Mouse (Mus musculus) heart, embryonic 15.5 days (tissue): ENCODE data around the gene Agbl5. TPM values are rescaled to one million over a fixed set of nuclear protein-coding genes. Genes with fewer than 3 reads are reported as not detected.

Experiments used
- ATAC-seq: fragments of 200-750 bp; cut with Nextera tagmentation; replicated peaks from 2 replicates; pipeline ENCODE4 v1.8.0; 2017; ENCODE audit warnings: low read depth, moderate TSS enrichment; ENCODE audit not compliant: insufficient number of reproducible peaks, insufficient read depth, low FRiP score
- H3K27ac ChIP-seq: fragments of 300-500 bp; sonication (generic); 2 replicates; pipeline ENCODE4 v1.5.1; 2015; ENCODE audit warnings: mild to moderate bottlenecking, inconsistent platforms
- H3K27me3 ChIP-seq: fragments of 300-500 bp; sonication (generic); 2 replicates; pipeline ENCODE4 v1.6.1; 2015; ENCODE audit warnings: inconsistent platforms
- H3K36me3 ChIP-seq: fragments of 300-500 bp; sonication (generic); 2 replicates; pipeline ENCODE4 v1.6.1; 2015; ENCODE audit warnings: mild to moderate bottlenecking, inconsistent platforms
- H3K4me1 ChIP-seq: fragments of 300-500 bp; sonication (generic); replicated peaks from 2 replicates; pipeline ENCODE4 v1.6.1; 2015; ENCODE audit warnings: inconsistent platforms
- H3K4me2 ChIP-seq: fragments of 300-500 bp; sonication (generic); 2 replicates; pipeline ENCODE4 v1.6.1; 2015; ENCODE audit warnings: inconsistent platforms, mild to moderate bottlenecking, moderate library complexity
- H3K4me3 ChIP-seq: fragments of 300-500 bp; sonication (generic); 2 replicates; pipeline ENCODE4 v1.5.1; 2015; ENCODE audit warnings: mild to moderate bottlenecking, inconsistent platforms
- H3K9ac ChIP-seq: fragments of 300-500 bp; sonication (generic); 2 replicates; pipeline ENCODE4 v1.6.1; 2015; ENCODE audit warnings: mild to moderate bottlenecking, inconsistent platforms
- H3K9me3 ChIP-seq: fragments of 300-500 bp; sonication (generic); replicated peaks from 2 replicates; pipeline ENCODE4 v1.6.1; 2016; ENCODE audit warnings: inconsistent platforms
- WGBS: fragments of 180-500 bp; shearing (Covaris S2); methylation state at CpG from one replicate; pipeline ENCODE4 v1.1.7; 2015; ENCODE audit warnings: mixed read lengths; 5-methylcytosine and 5-hydroxymethylcytosine counted together
- polyA plus RNA-seq: library from polyadenylated mRNA; unstranded; fragments of >200 nt; fragmentation: Nextera tagmentation; extraction: Ambion mirVana; gene quantifications from 2 replicates; pipeline ENCODE4 v1.2.1, GENCODE M21; 2015

Agbl5 gene
- polyA plus RNA-seq, 1 experiment from 2014 or later: 8.9 TPM

- peak overlapping the region; percentile 96 for H3K27ac ChIP-seq
- peaks cover 13% of the 10 kb centered on the region; the same call in 1 of the 2 replicates for H3K36me3 ChIP-seq
- no peaks in the 10 kb centered on the region for H3K9me3 ChIP-seq
- no peaks in the 10 kb centered on the region for H3K27me3 ChIP-seq
- peaks cover 22% of the 10 kb centered on the region for H3K4me1 ChIP-seq
- ATAC-seq: peak; percentile 45
- peak overlapping the region; percentile 89 for H3K4me3 ChIP-seq
- H3K4me2 ChIP-seq: peak overlapping the region; percentile 87
- H3K9ac ChIP-seq: peak overlapping the region; percentile 76
- WGBS: under 1% methylated on average over 19 of the region's 19 CpGs
Measured at GRCm38 (mm10) chr5:30887331-30887761, 1.1 kb upstream of the Agbl5 start.

- peaks cover 19% of the 10 kb centered on the region; the same call in 1 of the 2 replicates for H3K36me3 ChIP-seq
- H3K4me3 ChIP-seq: peak overlapping the region; percentile 89
- ATAC-seq: peak; percentile 82
- peak overlapping the region; percentile 96 for H3K27ac ChIP-seq
- WGBS: under 1% methylated on average over 28 of the region's 28 CpGs
- peaks cover 22% of the 10 kb centered on the region for H3K4me1 ChIP-seq
- no peaks in the 10 kb centered on the region for H3K9me3 ChIP-seq
- no peaks in the 10 kb centered on the region for H3K27me3 ChIP-seq
- H3K9ac ChIP-seq: peak overlapping the region; percentile 84
- peak overlapping the region; percentile 87 for H3K4me2 ChIP-seq
Measured at GRCm38 (mm10) chr5:30887858-30888336, 597 bp upstream of the Agbl5 start.

GRCm38 (mm10) chr5:30889088-30889754 is 727 bp downstream of the Agbl5 start:
- Histone ChIP-seq H3K4me1 (peaks cover 22% of the 10 kb centered on the region), H3K36me3 (peaks cover 32% of the 10 kb centered on the region), H3K27me3 (no peaks in the 10 kb centered on the region), H3K4me2 (peak overlapping the region; percentile 87), H3K4me3 (peak overlapping the region; percentile 89), H3K9me3 (no peaks in the 10 kb centered on the region), H3K9ac (peak overlapping the region; percentile 84), H3K27ac (peak overlapping the region; percentile 96)
- peak; percentile 45 for ATAC-seq
- under 1% methylated on average over 36 of the region's 42 CpGs for WGBS

- Histone ChIP-seq H3K4me3 (peak overlapping the region; percentile 89), H3K4me1 (peaks cover 22% of the 10 kb centered on the region), H3K27ac (peak overlapping the region; percentile 96; the same call in 1 of the 2 replicates), H3K27me3 (no peaks in the 10 kb centered on the region), H3K9me3 (no peaks in the 10 kb centered on the region), H3K36me3 (peaks cover 39% of the 10 kb centered on the region), H3K4me2 (peak overlapping the region; percentile 87), H3K9ac (peak overlapping the region; percentile 84; the same call in 1 of the 2 replicates)
- 78% methylated on average over 7 of the region's 7 CpGs for WGBS
- ATAC-seq: no peak
Measured at GRCm38 (mm10) chr5:30890375-30890774, 1.9 kb downstream of the Agbl5 start.

- Histone ChIP-seq H3K9ac (no peak overlapping the region), H3K4me2 (no peak overlapping the region), H3K27ac (no peak overlapping the region), H3K27me3 (no peaks in the 10 kb centered on the region), H3K36me3 (peaks cover 35% of the 10 kb centered on the region), H3K4me1 (peaks cover 23% of the 10 kb centered on the region), H3K4me3 (no peak overlapping the region), H3K9me3 (no peaks in the 10 kb centered on the region)
- no peak for ATAC-seq
- WGBS: 89% methylated on average over 5 of the region's 5 CpGs
Measured at GRCm38 (mm10) chr5:30901860-30902259, 13.4 kb downstream of the Agbl5 start.

GRCm38 (mm10) chr5:30907413-30908059 is 19.0 kb downstream of the Agbl5 start, which contains the start of gene Ost4:
TSS of gene Ost4 (minus strand) at chr5:30907788.
- Histone ChIP-seq H3K4me3 (peak within 1 kb of the TSS; percentile 64), H3K36me3 (peaks cover 26% of the 10 kb centered on the region), H3K27ac (peak within 1 kb of the TSS; percentile 95), H3K4me1 (peaks cover 61% of the 10 kb centered on the region), H3K9ac (peak within 1 kb of the TSS; percentile 73), H3K9me3 (no peaks in the 10 kb centered on the region), H3K27me3 (no peaks in the 10 kb centered on the region), H3K4me2 (peak within 1 kb of the TSS; percentile 88)
- peak; percentile 93 for ATAC-seq
- under 1% methylated on average over 58 of the region's 58 CpGs for WGBS

- Histone ChIP-seq H3K9ac (peak overlapping the region; percentile 73), H3K36me3 (peaks cover 24% of the 10 kb centered on the region), H3K27ac (peak overlapping the region; percentile 95), H3K27me3 (no peaks in the 10 kb centered on the region), H3K4me3 (peak overlapping the region; percentile 64), H3K4me1 (peaks cover 69% of the 10 kb centered on the region), H3K9me3 (no peaks in the 10 kb centered on the region), H3K4me2 (peak overlapping the region; percentile 88)
- 28% methylated on average over 13 of the region's 13 CpGs for WGBS
- peak; percentile 43 for ATAC-seq
Measured at GRCm38 (mm10) chr5:30908426-30909299, 20.2 kb downstream of the Agbl5 start.

GRCm38 (mm10) chr5:30909300-30909659 is 20.8 kb downstream of the Agbl5 start:
- Histone ChIP-seq H3K4me2 (0 out of 2 replicates have a peak overlapping the region, but pooled peaks have one; percentile 88), H3K4me1 (peaks cover 72% of the 10 kb centered on the region), H3K27me3 (no peaks in the 10 kb centered on the region), H3K36me3 (peaks cover 19% of the 10 kb centered on the region), H3K9ac (no peak overlapping the region), H3K4me3 (no peak overlapping the region), H3K27ac (peak overlapping the region; percentile 95), H3K9me3 (no peaks in the 10 kb centered on the region)
- 22% methylated on average over 7 of the region's 7 CpGs for WGBS
- no peak for ATAC-seq

- H3K36me3 ChIP-seq: peaks cover 13% of the 10 kb centered on the region
- H3K4me3 ChIP-seq: no peak overlapping the region
- no peak overlapping the region for H3K9ac ChIP-seq
- H3K27me3 ChIP-seq: no peaks in the 10 kb centered on the region
- H3K27ac ChIP-seq: peak overlapping the region; percentile 95
- H3K4me2 ChIP-seq: no peak overlapping the region
- H3K4me1 ChIP-seq: peaks cover 72% of the 10 kb centered on the region
- no peak for ATAC-seq
- H3K9me3 ChIP-seq: no peaks in the 10 kb centered on the region
- 86% methylated on average over 7 of the region's 7 CpGs for WGBS
Measured at GRCm38 (mm10) chr5:30909863-30910262, 21.4 kb downstream of the Agbl5 start.

- Histone ChIP-seq H3K27ac (peak overlapping the region; percentile 50; the same call in 1 of the 2 replicates), H3K9me3 (no peaks in the 10 kb centered on the region), H3K4me1 (peaks cover 71% of the 10 kb centered on the region), H3K36me3 (peaks cover 7% of the 10 kb centered on the region; the same call in 1 of the 2 replicates), H3K4me2 (no peak overlapping the region), H3K4me3 (no peak overlapping the region), H3K9ac (no peak overlapping the region), H3K27me3 (no peaks in the 10 kb centered on the region)
- no peak for ATAC-seq
Measured at GRCm38 (mm10) chr5:30910481-30910880, 22.0 kb downstream of the Agbl5 start.

GRCm38 (mm10) chr5:30912156-30912555 is 23.7 kb downstream of the Agbl5 start:
- WGBS: 41% methylated on average over 5 of the region's 5 CpGs
- Histone ChIP-seq H3K9me3 (no peaks in the 10 kb centered on the region), H3K9ac (0 out of 2 replicates have a peak overlapping the region, but pooled peaks have one; percentile 16), H3K27me3 (no peaks in the 10 kb centered on the region), H3K36me3 (peaks cover 2% of the 10 kb centered on the region; the same call in 1 of the 2 replicates), H3K4me3 (no peak overlapping the region), H3K4me2 (no peak overlapping the region), H3K27ac (peak overlapping the region; percentile 94), H3K4me1 (peaks cover 70% of the 10 kb centered on the region)
- ATAC-seq: no peak
